Mouse (Mus musculus) adrenal gland, postnatal 10 days (tissue): ENCODE data around the gene Rnf208. TPM values are rescaled to one million over a fixed set of nuclear protein-coding genes. Genes with fewer than 3 reads are reported as not detected.

Experiments
- DNase-seq: peaks from one replicate; pipeline ENCODE4 v3.0.0; 2021; ENCODE audit warnings: mixed read lengths
- total RNA-seq, 2 experiments: library from RNA; stranded (reverse); gene quantifications; 2 replicates each; pipeline ENCODE4 v1.2.3; 2021

The Rnf208 gene
- total RNA-seq, 2 experiments from 2014 or later: 6.4 to 7.3 TPM

GRCm38 (mm10) chr2:25224492-25224765, 17.6 kb upstream of the Rnf208 start, which contains the start of gene Tubb4b:
Gene Tubb4b (minus strand): TSS chr2:25224702.
- DNase-seq: no peak

DNA sequence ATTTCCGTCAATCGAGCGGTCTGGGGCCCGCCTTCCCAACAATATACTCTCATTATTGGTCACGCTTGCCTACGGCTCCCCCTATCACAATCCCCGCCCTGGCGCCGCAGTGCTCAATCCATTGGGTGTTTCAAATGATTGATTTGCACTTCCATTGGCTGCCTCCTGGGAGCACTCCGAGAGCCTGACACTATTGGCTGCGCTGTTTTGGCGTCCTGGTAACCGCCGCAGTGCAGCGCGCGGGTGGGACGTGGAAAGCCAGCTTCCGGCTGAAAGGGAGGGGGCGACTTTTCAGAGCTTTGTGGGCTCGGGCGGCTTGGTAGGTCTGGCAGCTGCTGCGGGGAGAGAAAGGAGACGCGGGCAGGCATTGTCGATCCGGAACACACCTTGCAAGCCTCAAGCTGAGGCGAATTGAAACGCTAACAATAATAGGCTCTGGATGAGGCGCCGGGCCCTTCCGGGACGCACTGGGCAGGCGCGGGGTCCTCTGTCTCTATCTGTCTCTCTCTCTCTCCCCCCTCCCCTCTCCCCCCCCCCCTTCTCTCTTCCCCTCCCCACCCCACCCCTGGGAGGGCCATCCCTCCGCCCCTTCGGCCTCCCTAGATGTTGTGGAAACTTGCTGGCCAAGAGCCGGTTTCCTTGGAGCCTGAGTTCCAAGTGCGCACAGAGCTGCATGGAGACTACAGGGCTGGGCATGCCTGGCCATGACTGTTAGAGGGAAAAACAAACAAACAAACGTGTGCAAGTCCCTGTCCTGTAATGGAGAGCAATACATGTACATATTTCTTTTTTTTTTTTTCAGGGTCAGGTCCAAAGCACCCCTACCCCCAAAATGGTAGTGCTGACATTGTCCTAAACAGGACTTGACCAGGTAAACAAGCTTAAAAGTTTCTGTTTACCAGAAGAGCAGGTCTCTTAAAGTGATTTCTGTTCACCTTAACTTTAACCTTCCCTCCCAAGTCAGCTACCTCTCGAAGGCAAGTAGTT, 17.0 kb upstream of the Rnf208 start:
- peak; percentile 97 for DNase-seq

GRCm38 (mm10) chr2:25225811-25226379, 16.2 kb upstream of the Rnf208 start:
- DNase-seq: no peak

DNA sequence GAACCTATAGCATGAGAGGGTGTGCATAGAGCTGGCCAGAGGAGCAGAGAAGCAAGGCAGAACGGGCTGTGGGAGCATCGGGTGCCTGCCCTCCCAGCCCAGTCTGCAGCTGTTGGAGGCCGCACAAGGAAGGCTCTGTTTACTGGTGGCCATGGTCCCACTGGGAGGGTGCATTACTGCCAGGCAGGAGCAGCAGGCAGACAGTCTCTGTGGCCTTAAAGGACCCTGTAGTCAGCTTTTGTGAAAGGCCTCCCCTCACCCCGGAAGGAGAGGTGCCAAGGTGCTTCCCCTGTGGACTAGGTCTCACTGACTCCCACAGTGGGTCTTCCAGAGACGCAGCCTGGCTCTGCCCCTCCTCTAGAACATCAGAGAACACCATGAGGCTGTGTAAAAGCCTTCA, 15.2 kb upstream of the Rnf208 start:
- DNase-seq: peak; percentile 70

DNA sequence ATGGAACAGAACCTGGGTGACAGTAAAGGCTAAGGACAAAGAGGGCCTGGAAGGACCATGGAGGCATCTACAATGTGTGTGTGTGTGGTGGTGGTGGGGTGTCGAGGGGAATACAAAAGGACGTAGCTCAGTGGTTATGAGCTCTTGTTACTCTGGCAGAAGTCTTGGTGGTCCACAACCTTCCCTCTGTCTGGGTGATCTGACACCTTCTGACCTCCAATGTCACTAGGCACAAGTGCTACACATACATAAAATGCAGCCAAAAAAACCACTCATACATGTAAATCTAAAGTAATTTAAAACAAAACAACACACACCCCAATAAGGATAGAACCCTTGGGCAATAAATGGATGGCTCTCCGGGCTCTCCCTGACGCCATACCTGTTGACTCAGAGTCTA, 14.6 kb upstream of the Rnf208 start:
- no peak for DNase-seq

- peak; percentile 91 for DNase-seq
Observed at GRCm38 (mm10) chr2:25228431-25228889, 13.6 kb upstream of the Rnf208 start.

DNA sequence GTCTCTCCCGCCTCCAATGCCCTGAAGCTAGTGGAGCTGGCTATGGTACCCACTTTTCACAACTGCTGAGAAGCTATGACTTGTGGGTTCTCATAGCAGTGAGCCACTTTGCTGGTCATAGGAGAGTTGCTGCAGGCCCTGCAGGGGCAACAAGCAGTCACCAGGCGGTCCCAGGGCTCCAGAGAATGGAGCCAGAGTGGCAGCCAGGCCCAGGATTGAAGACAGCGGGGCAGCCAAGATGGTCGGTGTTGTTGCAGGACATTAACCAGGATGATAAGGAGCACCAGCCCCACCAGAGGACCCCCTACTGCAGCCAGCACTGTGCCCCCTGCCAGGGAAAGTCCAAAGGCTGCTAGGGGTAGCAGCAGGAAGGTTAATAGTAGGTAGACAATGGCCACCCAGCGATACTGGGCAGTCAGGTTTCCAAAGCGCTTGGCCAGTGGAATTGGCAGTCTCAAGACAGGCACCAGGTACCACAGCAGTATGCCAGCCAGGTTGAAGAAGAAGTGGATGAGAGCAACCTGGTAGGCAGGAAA, 13.0 kb upstream of the Rnf208 start:
- no peak for DNase-seq

DNA sequence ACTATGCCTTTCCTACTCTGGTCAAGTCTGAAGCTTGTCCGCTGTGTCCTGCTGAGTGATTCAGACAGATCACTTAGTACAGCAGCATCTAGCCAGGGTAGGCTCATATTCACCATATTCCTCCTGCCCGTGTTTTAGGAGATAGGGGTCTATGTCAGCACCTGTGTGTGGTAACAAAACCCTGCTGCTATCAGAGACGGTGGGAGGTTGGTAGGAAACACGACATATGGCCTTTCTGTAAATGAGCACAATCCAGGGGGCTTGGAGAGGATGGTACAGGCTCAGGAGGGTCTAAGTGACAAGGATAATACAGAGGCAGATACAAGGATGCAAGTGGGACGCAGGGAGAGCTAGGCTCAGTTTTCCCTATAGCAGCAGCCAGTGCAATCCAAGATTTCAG, 12.5 kb upstream of the Rnf208 start:
- no peak for DNase-seq

- DNase-seq: no peak
Observed at GRCm38 (mm10) chr2:25230581-25230980, 11.5 kb upstream of the Rnf208 start.

GRCm38 (mm10) chr2:25231038-25231437, 11.0 kb upstream of the Rnf208 start:
- DNase-seq: no peak

DNA sequence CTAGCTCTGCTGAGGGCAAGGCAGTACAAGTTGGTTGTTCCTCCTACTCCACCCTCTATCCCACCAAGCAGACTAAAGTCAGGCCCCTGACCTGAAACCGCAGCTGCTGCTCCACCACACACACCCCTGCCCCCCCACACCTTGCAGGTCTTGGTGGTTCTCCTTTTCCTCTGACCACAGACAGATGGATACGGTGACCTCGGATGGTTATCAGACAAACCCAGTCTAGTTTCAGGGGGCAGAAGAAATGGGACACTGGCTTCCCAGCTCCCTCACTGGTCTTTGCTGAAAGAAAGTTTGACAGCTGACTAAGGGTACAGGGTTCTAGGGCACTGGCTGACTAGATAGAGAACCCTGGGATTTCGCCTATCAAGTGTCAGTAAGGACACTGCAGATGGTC, 8.6 kb upstream of the Rnf208 start:
- no peak for DNase-seq

GRCm38 (mm10) chr2:25234050-25234449, 8.0 kb upstream of the Rnf208 start, which contains the start of gene Slc34a3:
Gene Slc34a3 (minus strand): TSS chr2:25234364.
- DNase-seq: no peak

DNA sequence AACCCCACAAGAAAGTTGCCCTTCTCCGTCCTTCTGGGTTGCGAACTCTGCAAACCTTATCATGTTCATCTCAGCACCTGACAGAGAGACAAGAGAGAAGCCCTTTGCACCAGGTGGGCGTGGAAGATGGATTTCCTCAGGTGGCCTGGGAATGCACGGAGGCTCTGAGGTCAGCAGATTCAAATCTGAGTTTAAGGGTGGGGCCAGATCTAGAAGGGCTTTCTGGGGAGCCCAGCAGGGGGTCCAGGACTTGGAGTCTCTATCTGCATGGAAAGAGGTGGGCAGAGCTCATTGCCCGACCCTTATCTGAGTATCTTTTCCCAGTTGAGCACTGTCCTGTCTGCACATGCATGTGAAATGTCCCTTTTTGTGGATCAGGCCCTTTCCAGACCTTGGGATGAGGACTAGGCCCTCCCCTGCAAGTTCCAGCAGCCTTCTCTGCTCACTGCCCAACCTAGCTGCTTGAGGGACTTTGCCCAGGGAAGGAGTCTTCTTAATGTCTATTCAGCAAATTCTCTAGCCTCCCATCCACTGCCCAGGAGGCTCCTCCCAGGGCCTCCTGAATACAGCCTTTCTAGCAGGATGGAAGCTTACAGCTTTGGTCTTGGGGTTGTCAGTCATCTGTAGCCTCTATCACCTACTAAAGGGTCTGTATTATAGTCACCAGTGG, 7.4 kb upstream of the Rnf208 start:
- no peak for DNase-seq

- no peak for DNase-seq
Observed at GRCm38 (mm10) chr2:25236614-25237013, 5.4 kb upstream of the Rnf208 start, which contains the start of gene Rnf224. Gene Rnf224 (minus strand): TSS chr2:25236787.

GRCm38 (mm10) chr2:25237522-25237921, 4.5 kb upstream of the Rnf208 start:
- DNase-seq: no peak

- DNase-seq: no peak
Observed at GRCm38 (mm10) chr2:25238106-25238505, 3.9 kb upstream of the Rnf208 start.

DNA sequence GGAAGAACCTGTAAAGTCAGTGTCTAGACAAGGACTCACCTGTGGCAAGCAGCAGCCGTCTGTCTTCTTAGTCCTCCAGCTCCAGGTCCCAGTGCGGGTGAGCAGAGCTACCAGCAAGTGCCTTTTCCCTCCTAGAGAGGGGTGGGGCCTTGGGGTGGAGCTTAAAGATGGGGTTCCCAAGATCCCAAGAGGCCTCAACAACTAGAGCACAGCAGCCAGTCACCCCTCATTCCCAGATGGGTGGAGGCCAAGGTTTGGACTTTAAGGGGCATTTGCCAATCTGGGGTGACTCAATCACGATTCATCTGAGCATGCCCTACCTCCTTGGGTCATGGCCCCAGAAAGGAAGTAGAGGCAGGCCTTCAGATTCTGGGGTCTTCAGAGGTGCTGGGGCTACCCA, 2.3 kb upstream of the Rnf208 start:
- DNase-seq: no peak

GRCm38 (mm10) chr2:25240310-25240709, 1.7 kb upstream of the Rnf208 start:
- no peak for DNase-seq

- peak; percentile 81 for DNase-seq
Observed at GRCm38 (mm10) chr2:25240723-25241437, 1.2 kb upstream of the Rnf208 start.

DNA sequence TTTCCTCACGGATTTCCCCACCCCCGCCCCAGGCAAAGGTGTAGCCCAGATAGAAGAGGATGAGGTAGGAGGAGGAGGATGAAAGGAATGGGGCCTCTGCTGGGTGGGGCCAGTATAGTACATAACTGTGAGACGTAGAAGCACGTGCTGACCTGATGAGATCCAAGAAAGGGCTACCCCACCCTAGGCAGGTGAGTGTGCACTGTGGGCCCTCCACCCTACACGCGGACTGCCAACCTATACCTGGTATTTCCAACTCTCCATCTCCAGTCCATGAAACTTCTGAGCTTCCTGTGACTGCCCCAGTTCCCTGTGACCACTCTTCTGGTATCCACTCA, 648 bp upstream of the Rnf208 start:
- no peak for DNase-seq

DNA sequence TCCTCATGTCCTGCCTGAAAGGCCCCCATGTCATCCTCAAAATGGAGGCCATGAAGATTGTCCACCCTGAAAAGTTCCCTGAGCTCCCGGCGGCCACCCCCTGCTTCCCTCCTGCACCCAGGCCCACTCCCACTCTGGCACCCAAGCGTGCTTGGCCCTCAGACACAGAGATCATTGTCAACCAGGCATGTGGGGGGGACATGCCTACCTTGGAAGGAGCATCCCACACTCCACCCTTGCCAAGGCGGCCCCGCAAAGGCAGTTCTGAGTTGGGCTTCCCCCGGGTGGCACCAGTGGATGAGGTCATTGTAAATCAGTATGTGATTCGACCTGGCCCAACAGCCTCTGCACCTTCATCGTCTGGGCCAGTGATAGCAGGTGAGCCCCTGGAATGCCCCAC, 1.3 kb downstream of the Rnf208 start:
- DNase-seq: no peak

GRCm38 (mm10) chr2:25244144-25244543, 2.1 kb downstream of the Rnf208 start:
- DNase-seq: no peak
